Mouse (Mus musculus) hindbrain, embryonic 14.5 days (tissue): ENCODE measurements at regions not wholly inside any gene's neighbourhood (a gene's known extent, or its start where the extent isn't known, plus 50 kb on each side); places are given as distances from the start of the nearest gene placed in this dataset.

Source experiments
- ATAC-seq: fragments of 200-750 bp; cut with Nextera tagmentation; 2 replicates; pipeline ENCODE4 v1.8.0; 2017; ENCODE audit warnings: moderate number of reproducible peaks, mild to moderate bottlenecking, moderate TSS enrichment, moderate library complexity; ENCODE audit not compliant: low FRiP score
- DNase-seq: peaks from one replicate; pipeline ENCODE4 v3.0.0-alpha.2; 2015; ENCODE audit warnings: low spot score
- H3K27ac ChIP-seq: fragments of 300-500 bp; sonication (generic); 2 replicates; pipeline ENCODE4 v1.5.1; 2014; ENCODE audit warnings: mild to moderate bottlenecking, moderate library complexity
- H3K27me3 ChIP-seq: fragments of 300-500 bp; sonication (generic); 2 replicates; pipeline ENCODE4 v1.6.1; 2014; ENCODE audit warnings: mild to moderate bottlenecking, low read length, mixed read lengths; ENCODE audit not compliant: control insufficient read depth, insufficient read depth
- H3K36me3 ChIP-seq: fragments of 300-500 bp; sonication (generic); replicated peaks from 2 replicates; pipeline ENCODE4 v1.6.1; 2014; ENCODE audit not compliant: control insufficient read depth, insufficient read depth
- H3K4me1 ChIP-seq: fragments of 300-500 bp; sonication (generic); replicated peaks from 2 replicates; pipeline ENCODE4 v1.6.1; 2014; ENCODE audit warnings: antibody characterized with exemption, low read length, mixed read lengths; ENCODE audit not compliant: control insufficient read depth, insufficient read depth
- H3K4me2 ChIP-seq: fragments of 300-500 bp; sonication (generic); replicated peaks from 2 replicates; pipeline ENCODE4 v1.6.1; 2014; ENCODE audit warnings: mild to moderate bottlenecking, moderate library complexity
- H3K4me3 ChIP-seq: fragments of 300-500 bp; sonication (generic); replicated peaks from 2 replicates; pipeline ENCODE4 v1.5.1; 2014; ENCODE audit warnings: mild to moderate bottlenecking, low read length
- H3K9ac ChIP-seq: fragments of 300-500 bp; sonication (generic); 2 replicates; pipeline ENCODE4 v1.6.1; 2014
- H3K9me3 ChIP-seq: fragments of 300-500 bp; sonication (generic); 2 replicates; pipeline ENCODE4 v1.6.1; 2016; ENCODE audit warnings: low read length; ENCODE audit not compliant: control insufficient read depth
- WGBS: fragments of 180-500 bp; shearing (Covaris S2); extraction: QIAGEN DNeasy Blood & Tissue Kit; methylation state at CpG from one replicate; pipeline ENCODE4 v1.1.7; 2014; 5-methylcytosine and 5-hydroxymethylcytosine counted together

DNA sequence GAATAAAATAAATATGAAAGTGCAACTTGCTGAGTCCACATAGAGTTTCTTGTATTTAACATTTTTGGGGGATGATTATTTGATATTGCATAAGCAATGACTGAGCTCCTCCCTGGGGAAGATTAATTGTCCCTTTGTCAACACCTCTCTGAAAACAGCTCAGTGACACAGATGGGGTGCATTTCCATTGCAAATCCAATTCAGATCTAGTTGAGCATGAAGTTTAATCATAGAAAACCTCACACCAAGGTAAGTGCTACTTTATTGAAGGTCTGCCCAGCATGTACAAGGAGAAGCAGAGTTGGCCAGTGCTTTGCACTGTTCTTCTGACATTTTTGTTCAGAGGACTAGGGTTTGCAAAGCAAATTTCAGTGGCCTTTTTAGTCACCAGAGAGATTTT lies 827.5 kb upstream of the Cdh6 start:
- Histone ChIP-seq H3K27me3 (no peaks in the 10 kb centered on the region), H3K4me1 (no peaks in the 10 kb centered on the region), H3K27ac (no peak overlapping the region), H3K36me3 (no peaks in the 10 kb centered on the region), H3K4me2 (no peak overlapping the region), H3K4me3 (no peak overlapping the region), H3K9ac (no peak overlapping the region), H3K9me3 (no peaks in the 10 kb centered on the region)
- ATAC-seq (no peak), DNase-seq (no peak)

DNA sequence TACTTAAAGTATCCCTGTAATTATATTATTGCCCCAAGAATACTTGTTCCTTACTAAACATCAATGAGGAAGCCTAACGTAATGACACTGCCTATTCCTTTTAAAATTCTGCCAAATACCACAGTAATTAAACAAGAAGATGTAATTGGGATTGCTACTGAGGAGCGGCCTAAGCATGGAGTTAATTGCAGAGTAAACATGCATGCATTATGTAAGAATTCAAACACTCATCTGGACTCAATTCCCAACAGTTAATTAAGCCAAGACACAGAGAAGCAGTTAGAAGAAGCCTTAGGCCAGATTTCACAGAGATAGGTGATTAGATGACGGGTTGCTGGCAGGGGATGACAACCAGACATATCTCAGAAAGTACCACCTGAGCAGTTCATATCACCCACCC lies 816.3 kb upstream of the Cdh6 start:
- ATAC-seq, result peak; percentile 40; the same call in 1 of the 2 replicates
- whole genome bisulfite sequencing, result 67% methylated on average over 3 of the region's 3 CpGs
- no peak for DNase-seq
- no peaks in the 10 kb centered on the region for H3K27me3 ChIP-seq
- H3K9me3 ChIP-seq, result no peaks in the 10 kb centered on the region
- H3K4me2 ChIP-seq, result no peak overlapping the region
- H3K9ac ChIP-seq, result no peak overlapping the region
- no peaks in the 10 kb centered on the region for H3K4me1 ChIP-seq
- H3K27ac ChIP-seq, result no peak overlapping the region
- no peaks in the 10 kb centered on the region for H3K36me3 ChIP-seq
- no peak overlapping the region for H3K4me3 ChIP-seq

DNA sequence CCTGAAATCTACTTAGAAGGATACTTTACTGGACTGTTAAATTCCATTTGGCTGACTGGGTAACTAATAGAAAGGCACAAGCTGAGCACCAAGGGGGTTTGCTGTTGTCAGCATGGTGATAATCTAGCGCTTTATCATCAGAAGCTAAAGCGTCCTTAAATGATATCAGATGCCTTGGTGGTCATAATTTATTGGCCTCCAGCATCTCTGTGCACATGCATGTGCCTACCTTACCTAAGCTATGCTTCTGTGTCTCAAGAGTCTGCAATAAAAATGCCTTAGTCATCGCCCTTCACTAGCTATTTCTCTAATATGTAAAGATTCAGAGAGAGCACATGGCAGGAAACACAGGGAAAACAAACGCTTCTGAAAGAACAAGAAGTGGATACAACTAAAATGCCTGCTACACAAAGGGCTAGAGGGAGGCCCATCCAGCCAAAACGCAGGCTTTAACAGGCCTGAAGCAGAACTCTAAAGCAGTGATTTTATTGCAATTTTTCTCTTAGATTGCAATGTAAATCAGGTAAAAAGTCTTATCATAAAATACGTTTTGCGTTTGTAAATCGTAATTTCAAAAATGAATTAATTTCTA lies 815.5 kb upstream of the Cdh6 start:
- Histone ChIP-seq H3K9me3 (no peaks in the 10 kb centered on the region), H3K9ac (no peak overlapping the region), H3K4me1 (no peaks in the 10 kb centered on the region), H3K4me2 (no peak overlapping the region), H3K27ac (no peak overlapping the region), H3K36me3 (no peaks in the 10 kb centered on the region), H3K27me3 (no peaks in the 10 kb centered on the region), H3K4me3 (no peak overlapping the region)
- 74% methylated on average over 8 of the region's 8 CpGs for WGBS
- no peak for DNase-seq
- ATAC-seq, result no peak

DNA sequence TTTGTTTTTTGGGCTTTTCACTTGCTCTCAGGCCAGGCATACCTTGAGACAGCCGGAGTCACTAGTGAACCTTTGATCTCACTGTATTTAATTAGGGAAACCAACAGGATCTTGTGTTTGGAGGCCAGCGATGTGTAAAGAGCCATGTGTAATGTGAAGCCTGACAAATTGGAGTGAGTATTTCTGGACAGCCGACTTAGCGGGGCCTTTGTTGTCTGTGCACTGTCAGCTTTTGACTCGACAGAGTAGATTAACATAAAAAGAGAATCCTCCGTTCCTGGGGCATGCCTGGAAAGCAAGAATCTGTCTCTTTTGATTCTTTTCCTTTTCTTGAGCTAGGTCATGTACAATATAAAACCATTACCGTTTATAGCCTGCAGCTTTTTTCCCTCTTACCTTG lies 796.3 kb upstream of the Cdh6 start:
- Histone ChIP-seq H3K4me3 (no peak overlapping the region), H3K27me3 (no peaks in the 10 kb centered on the region), H3K4me2 (peak overlapping the region; percentile 25), H3K36me3 (no peaks in the 10 kb centered on the region), H3K4me1 (peaks cover 8% of the 10 kb centered on the region; the same call in 1 of the 2 replicates), H3K9me3 (no peaks in the 10 kb centered on the region), H3K27ac (0 out of 2 replicates have a peak overlapping the region, but pooled peaks have one; percentile 20), H3K9ac (0 out of 2 replicates have a peak overlapping the region, but pooled peaks have one; percentile 34)
- 5% methylated on average over 7 of the region's 7 CpGs for WGBS
- DNase-seq (peak; percentile 55), ATAC-seq (peak; percentile 80)
